8 mouse cellular contexts compared by ENCODE assay signal in the genomic region with DNA sequence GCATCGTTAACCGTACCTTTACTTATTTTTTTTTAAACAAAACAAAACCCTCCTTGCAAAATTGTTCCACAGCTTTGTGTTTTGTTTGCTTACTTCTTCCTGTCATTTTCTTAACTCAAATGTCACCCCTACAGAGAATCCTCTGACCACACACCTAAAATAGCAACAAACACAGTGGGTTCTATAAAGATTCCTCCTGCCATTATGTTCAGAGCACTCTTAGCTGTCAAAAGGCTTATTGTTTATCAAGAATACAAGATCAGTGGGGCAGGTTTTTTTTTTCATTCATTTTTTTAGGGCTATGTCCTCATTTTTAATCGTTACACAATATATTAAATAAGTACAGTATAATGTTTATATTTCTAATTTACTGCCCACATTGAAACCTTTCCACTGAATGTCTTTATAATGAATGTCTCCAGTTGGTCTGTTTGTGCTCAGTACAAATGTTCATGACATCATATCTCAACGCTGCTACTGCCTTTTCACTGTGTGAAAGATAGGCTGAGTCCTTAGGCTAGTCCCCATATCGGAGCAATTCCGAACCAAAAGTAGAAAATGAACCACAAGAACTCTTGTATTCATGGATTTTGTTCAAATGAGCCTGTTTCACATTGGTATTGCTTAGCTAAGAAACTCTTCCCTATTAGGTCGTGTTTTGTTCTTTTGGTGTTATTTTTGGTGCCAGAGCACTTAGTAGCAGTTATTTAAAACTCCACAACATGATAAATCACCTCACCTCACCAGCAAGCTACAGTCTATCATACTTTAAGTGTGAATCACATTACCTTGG. TPM values are rescaled to one million over a fixed set of nuclear protein-coding genes. Genes with fewer than 3 reads are reported as not detected.
DNase-seq lines count a peak whose midpoint lies in the region; ATAC-seq and TF ChIP-seq lines count a peak whose summit lies in the region.

No protein-coding gene starts in this region.

- H3K27ac ChIP-seq in heart, embryonic 13.5 days (replicated peaks) = peak overlapping the region; percentile 99
- H3K27ac ChIP-seq in ES-E14 (ENCODE audit: insufficient read depth, low read depth, low read length, poor library complexity, severe bottlenecking) = no peak overlapping the region
- H3K27ac ChIP-seq in forebrain, embryonic 15.5 days (replicated peaks) = peak overlapping the region; percentile 100
- H3K27ac ChIP-seq in midbrain, embryonic 12.5 days (replicated peaks) = peak overlapping the region; percentile 100

- 0 out of 2 replicates have a peak, but pooled peaks cover 4% of the 10 kb centered on the region for H3K36me3 ChIP-seq in heart, embryonic 13.5 days
- H3K36me3 ChIP-seq in ES-E14 (ENCODE audit: control insufficient read depth, insufficient read depth, low read length, poor library complexity, severe bottlenecking) = no peaks in the 10 kb centered on the region
- no peaks in the 10 kb centered on the region for H3K36me3 ChIP-seq in forebrain, embryonic 15.5 days
- H3K36me3 ChIP-seq in midbrain, embryonic 12.5 days = no peaks in the 10 kb centered on the region

- H3K4me3 ChIP-seq in heart, embryonic 13.5 days = peak overlapping the region; percentile 99
- H3K4me3 ChIP-seq in ES-E14 (ENCODE audit: insufficient read depth in 1 of 2, low read depth in 1 of 2, low read length in 2 of 2, poor library complexity in 1 of 2, severe bottlenecking in 1 of 2) = peak overlapping the region in 1 of 2 experiments; percentile 72; a peak in 3 of 4 replicates
- H3K4me3 ChIP-seq in forebrain, embryonic 15.5 days = peak overlapping the region; percentile 97
- peak overlapping the region; percentile 92 for H3K4me3 ChIP-seq in midbrain, embryonic 12.5 days

- peak overlapping the region; percentile 82 for H3K4me2 ChIP-seq in heart, embryonic 13.5 days
- H3K4me2 ChIP-seq in forebrain, embryonic 15.5 days (replicated peaks) = peak overlapping the region; percentile 67
- peak overlapping the region; percentile 70 for H3K4me2 ChIP-seq in midbrain, embryonic 12.5 days (replicated peaks)

- peaks cover 28% of the 10 kb centered on the region for H3K4me1 ChIP-seq in heart, embryonic 13.5 days
- peaks cover 2 to 3% of the 10 kb centered on the region in 2 experiments; a peak in 2 of 4 replicates for H3K4me1 ChIP-seq in ES-E14 (ENCODE audit: control insufficient read depth in 2 of 2, insufficient read depth in 2 of 2, low read length in 2 of 2, poor library complexity in 1 of 2)
- peaks cover 31% of the 10 kb centered on the region for H3K4me1 ChIP-seq in forebrain, embryonic 15.5 days
- peaks cover 14% of the 10 kb centered on the region for H3K4me1 ChIP-seq in midbrain, embryonic 12.5 days

- H3K27me3 ChIP-seq in heart, embryonic 13.5 days (replicated peaks) = no peaks in the 10 kb centered on the region
- no peaks in the 10 kb centered on the region for H3K27me3 ChIP-seq in forebrain, embryonic 15.5 days
- H3K27me3 ChIP-seq in midbrain, embryonic 12.5 days = no peaks in the 10 kb centered on the region

- H3K9ac ChIP-seq in heart, embryonic 13.5 days = peak overlapping the region; percentile 94
- 0 out of 2 replicates have a peak overlapping the region, but pooled peaks have one; percentile 60 for H3K9ac ChIP-seq in ES-E14 (ENCODE audit: insufficient read depth, low read depth, low read length, poor library complexity, severe bottlenecking)
- H3K9ac ChIP-seq in forebrain, embryonic 15.5 days (replicated peaks) = peak overlapping the region; percentile 97
- peak overlapping the region; percentile 92 for H3K9ac ChIP-seq in midbrain, embryonic 12.5 days (replicated peaks)

- no peak for DNase-seq in heart, adult 8-10 months (ENCODE audit: low spot score)
- DNase-seq in ES-E14 (ENCODE audit: low read depth, low spot score) = no peak
- no peak for DNase-seq in left cerebral cortex, postnatal 10 days (ENCODE audit: extremely low spot score in 1 of 2, low spot score in 2 of 2)
- DNase-seq in layer of hippocampus, adult 18-20 months (ENCODE audit: low spot score in 2 of 2) = no peak

- no peak for ATAC-seq in heart, embryonic 13.5 days (ENCODE audit: extremely low read depth, insufficient number of reproducible peaks, low FRiP score, low TSS enrichment)
- ATAC-seq in forebrain, embryonic 15.5 days (replicated peaks) = no peak
- ATAC-seq in midbrain, embryonic 12.5 days (ENCODE audit: low FRiP score, low read depth) = no peak
- ATAC-seq in megakaryocyte progenitor cell, adult 5-6 weeks (replicated peaks; ENCODE audit: poor library complexity) = no peak

- WGBS in heart, embryonic 13.5 days = 23% methylated on average over 7 of the region's 7 CpGs
- 22% methylated on average over 7 of the region's 7 CpGs for WGBS in forebrain, embryonic 15.5 days
- 62% methylated on average over 7 of the region's 7 CpGs for WGBS in midbrain, embryonic 12.5 days

- intact Hi-C loops in left cerebral cortex, postnatal 10 days (cut with DNase I) = loop anchor here (5.0 kb wide), 1 partner anchor 234 kb away; no protein-coding TSS in a partner anchor

- in situ Hi-C loops in ES-E14 (cut with MboI; ENCODE audit: low sequenced_read_pairs in 2 of 2, unreplicated experiment in 2 of 2) = no loop called here

- H3K9me3 ChIP-seq in heart, embryonic 13.5 days = peaks cover 4% of the 10 kb centered on the region; the same call in 1 of the 2 replicates
- H3K9me3 ChIP-seq in ES-E14 (ENCODE audit: control insufficient read depth, insufficient read depth, low read depth, low read length) = 0 out of 2 replicates have a peak, but pooled peaks cover 3% of the 10 kb centered on the region
- no peaks in the 10 kb centered on the region for H3K9me3 ChIP-seq in forebrain, embryonic 15.5 days
- no peaks in the 10 kb centered on the region for H3K9me3 ChIP-seq in midbrain, embryonic 12.5 days

TF ChIP-seq in ES-E14, 5 proteins besides CTCF, POLR2A, EP300 and RAD21:
- no peak for TF ChIP-seq ZC3H11A (IDR thresholded peaks at IDR 0.05; ENCODE audit: borderline replicate concordance, low read depth, low read length)
- TF ChIP-seq ZNF384 (IDR thresholded peaks at IDR 0.05; ENCODE audit: low read depth, low read length) = no peak
- TF ChIP-seq CHD2 (IDR thresholded peaks at IDR 0.05; ENCODE audit: low read depth, low read length) = no peak
- TF ChIP-seq HCFC1 (IDR thresholded peaks at IDR 0.05; ENCODE audit: borderline replicate concordance, insufficient read depth, low read length) = no peak
- TF ChIP-seq MAFK (IDR thresholded peaks at IDR 0.05; ENCODE audit: insufficient read depth, low read depth, low read length) = no peak

RNA-seq across cellular contexts. Expression of a gene that starts 1.2 kb away (rescaled TPM):
- 8.7 and 9.6 TPM in 2 replicates for polyA plus RNA-seq in heart, embryonic 13.5 days (2015; fragmentation: Nextera tagmentation; extraction: Ambion mirVana)
- 100 to 1,000 TPM; 158 to 181 (median 160) TPM for total RNA-seq in heart, adult 8-10 months (2022)
- total RNA-seq in ES-E14 (2012; rRNA removed) = 44.8 and 50.3 TPM in 2 replicates
- polyA plus RNA-seq in forebrain, embryonic 15.5 days (2015; fragmentation: Nextera tagmentation; extraction: Ambion mirVana) = 9.6 and 11.0 TPM in 2 replicates
- 10.0 and 10.7 TPM in 2 replicates for polyA plus RNA-seq in midbrain, embryonic 12.5 days (2016; fragmentation: Nextera tagmentation; extraction: Ambion mirVana)
- total RNA-seq in left cerebral cortex, postnatal 10 days (2021) = 10 to 100 TPM; 62.3 to 63.4 TPM
- 10 to 100 TPM; 98.8 TPM for total RNA-seq in layer of hippocampus, adult 18-20 months (2021)
- 70.8 and 72.5 TPM in 2 replicates for total RNA-seq in megakaryocyte progenitor cell, adult 5-6 weeks (2015)
- 40.0 and 51.7 TPM in 2 replicates for total RNA-seq in megakaryocyte progenitor cell, adult 5-6 weeks (2017)
